Mouse (Mus musculus): Measurements from ENCODE around the gene Sf3a1. TPM values are rescaled to one million over a fixed set of nuclear protein-coding genes. Genes with fewer than 3 reads are reported as not detected.

The Sf3a1 gene
- total and polyA plus RNA-seq, 3 experiments: 32.1 to 101 (median 77.0) TPM

DNA sequence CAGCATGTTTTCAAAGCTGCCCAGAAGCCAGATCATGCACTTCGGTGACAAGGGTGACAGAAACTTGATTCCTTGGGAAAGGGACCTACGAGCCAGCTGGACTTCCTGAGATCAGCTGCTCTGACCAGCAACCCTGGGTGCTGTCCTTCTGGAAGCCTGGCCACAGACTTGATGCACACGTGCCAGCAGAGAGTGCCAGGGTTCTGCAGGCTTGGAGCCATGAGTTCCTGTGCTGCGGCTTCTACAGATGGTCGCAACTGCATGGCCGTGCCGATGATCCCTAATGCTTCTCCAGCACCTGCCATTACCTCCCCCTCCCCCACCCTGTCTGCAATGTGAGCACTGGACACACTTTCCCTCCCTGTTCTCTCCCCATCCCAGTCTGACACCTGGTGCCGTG is 68.3 kb downstream of the Sf3a1 start:
- Histone ChIP-seq H3K9ac (ENCODE audit: control insufficient read depth, low read depth, low read length, poor library complexity, severe bottlenecking) (no peak overlapping the region), H3K9me3 (replicated peaks; ENCODE audit: insufficient read depth, low read length) (no peaks in the 10 kb centered on the region), H3K27ac (ENCODE audit: control insufficient read depth, low read depth, low read length) (no peak overlapping the region), H3K4me3 (ENCODE audit: control insufficient read depth in 1 of 2, insufficient read depth in 1 of 2, low read depth in 2 of 2, low read length in 2 of 2) (no peak overlapping the region), H3K79me2 (ENCODE audit: control insufficient read depth, insufficient read depth, low read length, poor library complexity) (no peaks in the 10 kb centered on the region), H3K27me3 (ENCODE audit: control insufficient read depth in 1 of 2, insufficient read depth in 2 of 2, low read length in 2 of 2) (no peaks in the 10 kb centered on the region), H3K4me1 (ENCODE audit: control insufficient read depth in 1 of 2, insufficient read depth in 2 of 2, low read length in 2 of 2) (peaks cover 2 to 17% of the 10 kb centered on the region in 2 experiments; a peak in 2 of 4 replicates), H3K36me3 (ENCODE audit: control insufficient read depth in 1 of 2, insufficient read depth in 2 of 2, low read length in 2 of 2) (peaks cover 0 to 10% of the 10 kb centered on the region in 2 experiments; a peak in 2 of 4 replicates)
- no peak for DNase-seq (ENCODE audit: low read depth, low spot score)
- no peak for TF ChIP-seq MYB (IDR thresholded peaks at IDR 0.05; ENCODE audit: low read depth, low read length)
- no peak for TF ChIP-seq CTCF (IDR thresholded peaks at IDR 0.05 in 2 of 3, conservative IDR thresholded peaks at IDR 0.05 in 1 of 3; ENCODE audit: control insufficient read depth in 1 of 3, insufficient read depth in 1 of 3, low read depth in 2 of 3, low read length in 3 of 3, poor library complexity in 1 of 3, severe bottlenecking in 1 of 3)
- no peak for TF ChIP-seq NRF1 (IDR thresholded peaks at IDR 0.05; ENCODE audit: insufficient read depth, low read depth, low read length, poor library complexity, severe bottlenecking)
- no peak for TF ChIP-seq ZNF384 (IDR thresholded peaks at IDR 0.05; ENCODE audit: low read depth, low read length)
- no peak for TF ChIP-seq JUND (IDR thresholded peaks at IDR 0.05; ENCODE audit: low read depth, low read length)
- no peak for TF ChIP-seq MAZ (IDR thresholded peaks at IDR 0.05; ENCODE audit: low read depth, low read length)
- TF ChIP-seq RAD21 (IDR thresholded peaks at IDR 0.05; ENCODE audit: low read depth, low read length): no peak
- TF ChIP-seq MYC (IDR thresholded peaks at IDR 0.05; ENCODE audit: low read depth, low read length): no peak
- TF ChIP-seq POLR2A (IDR thresholded peaks at IDR 0.05; ENCODE audit: control insufficient read depth in 1 of 2, insufficient read depth in 1 of 2, low read depth in 1 of 2, low read length in 2 of 2, poor library complexity in 1 of 2): no peak
- no peak for TF ChIP-seq ZC3H11A (IDR thresholded peaks at IDR 0.05; ENCODE audit: low read depth, low read length)
- TF ChIP-seq SMC3 (IDR thresholded peaks at IDR 0.05; ENCODE audit: low read depth, low read length): no peak
- no peak for TF ChIP-seq GABPA (IDR thresholded peaks at IDR 0.05; ENCODE audit: low read depth, low read length)
- no peak for TF ChIP-seq CHD1 (IDR thresholded peaks at IDR 0.05; ENCODE audit: low read depth, low read length)
- TF ChIP-seq HCFC1 (IDR thresholded peaks at IDR 0.05; ENCODE audit: low read depth, low read length): no peak

DNA sequence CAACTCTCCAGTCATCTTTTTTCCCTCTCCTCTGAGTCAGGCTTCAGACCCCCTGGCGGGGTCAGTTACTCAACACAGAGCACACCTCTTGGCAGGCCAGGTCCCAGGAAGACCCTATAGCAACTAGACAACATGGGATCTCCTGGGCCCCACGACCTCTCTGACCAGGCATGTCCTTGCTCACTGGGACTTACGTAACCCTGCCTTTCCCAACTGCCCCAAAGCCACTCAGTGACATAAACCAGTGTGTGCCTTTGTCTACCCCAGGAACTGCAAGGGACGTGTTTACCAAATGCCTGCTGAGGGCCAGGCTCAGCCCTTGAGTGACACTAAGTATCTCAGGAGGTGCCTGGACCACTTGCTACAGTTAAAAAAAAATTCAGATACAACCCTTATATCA is 69.7 kb downstream of the Sf3a1 start:
- Histone ChIP-seq H3K79me2 (ENCODE audit: control insufficient read depth, insufficient read depth, low read length, poor library complexity) (no peaks in the 10 kb centered on the region), H3K4me1 (ENCODE audit: control insufficient read depth in 1 of 2, insufficient read depth in 2 of 2, low read length in 2 of 2) (peaks cover 0 to 15% of the 10 kb centered on the region in 2 experiments; a peak in 2 of 4 replicates), H3K36me3 (ENCODE audit: control insufficient read depth in 1 of 2, insufficient read depth in 2 of 2, low read length in 2 of 2) (peaks cover 0 to 5% of the 10 kb centered on the region in 2 experiments; a peak in 1 of 4 replicates), H3K9ac (ENCODE audit: control insufficient read depth, low read depth, low read length, poor library complexity, severe bottlenecking) (no peak overlapping the region), H3K27me3 (ENCODE audit: control insufficient read depth in 1 of 2, insufficient read depth in 2 of 2, low read length in 2 of 2) (no peaks in the 10 kb centered on the region), H3K4me3 (ENCODE audit: control insufficient read depth in 1 of 2, insufficient read depth in 1 of 2, low read depth in 2 of 2, low read length in 2 of 2) (no peak overlapping the region), H3K9me3 (replicated peaks; ENCODE audit: insufficient read depth, low read length) (no peaks in the 10 kb centered on the region), H3K27ac (ENCODE audit: control insufficient read depth, low read depth, low read length) (no peak overlapping the region)
- no peak for DNase-seq (ENCODE audit: low read depth, low spot score)
- TF ChIP-seq SMC3 (IDR thresholded peaks at IDR 0.05; ENCODE audit: low read depth, low read length): no peak
- no peak for TF ChIP-seq SIN3A (IDR thresholded peaks at IDR 0.05; ENCODE audit: low read length)
- no peak for TF ChIP-seq ETS1 (IDR thresholded peaks at IDR 0.05; ENCODE audit: low read depth, low read length)
- no peak for TF ChIP-seq POLR2A (IDR thresholded peaks at IDR 0.05; ENCODE audit: control insufficient read depth in 1 of 2, insufficient read depth in 1 of 2, low read depth in 1 of 2, low read length in 2 of 2, poor library complexity in 1 of 2)
